Comparison of ENCODE assay signal across 8 mouse cellular contexts in genomic region chr16:3114473-3115335, GRCm38 (mm10).
DNase-seq lines count a peak whose midpoint lies in the region; ATAC-seq lines count a peak whose summit lies in the region.
"Not testable (repeated sequence)": the region's sequence is repeated elsewhere in the genome, so short reads cannot be mapped to it uniquely, and the experiment has no call there.

No protein-coding gene starts in this region.

- H3K4me2 ChIP-seq in embryonic facial prominence, embryonic 13.5 days; intestine, embryonic 15.5 days (replicated peaks): not testable (repeated sequence)

- DNase-seq in adrenal gland, adult (ENCODE audit: inconsistent age in 2 of 2, low spot score in 1 of 2): peak; percentile 53 to 77
- DNase-seq in heart, adult 18-20 months: peak; percentile 25 to 35
- peak; percentile 6 to 10 for DNase-seq in layer of hippocampus, postnatal 36 days
- DNase-seq in lung, postnatal 10 days: peak; percentile 41
- DNase-seq in ovary, postnatal 14 days (ENCODE audit: low spot score): peak; percentile 8
- DNase-seq in thymus, postnatal 25 days: peak; percentile 35

- not testable (repeated sequence) for H3K9ac ChIP-seq in embryonic facial prominence, embryonic 13.5 days; intestine, embryonic 15.5 days

- WGBS in embryonic facial prominence, embryonic 13.5 days: 42% methylated on average over 3 of the region's 3 CpGs
- WGBS in intestine, embryonic 15.5 days: 46% methylated on average over 3 of the region's 3 CpGs

- H3K27me3 ChIP-seq in embryonic facial prominence, embryonic 13.5 days; intestine, embryonic 15.5 days (replicated peaks): not testable (repeated sequence)

- not testable (repeated sequence) for H3K27ac ChIP-seq in embryonic facial prominence, embryonic 13.5 days; intestine, embryonic 15.5 days

- H3K9me3 ChIP-seq in embryonic facial prominence, embryonic 13.5 days; intestine, embryonic 15.5 days: not testable (repeated sequence)

- H3K4me1 ChIP-seq in embryonic facial prominence, embryonic 13.5 days; intestine, embryonic 15.5 days (replicated peaks): not testable (repeated sequence)

- H3K4me3 ChIP-seq in embryonic facial prominence, embryonic 13.5 days; intestine, embryonic 15.5 days (replicated peaks): not testable (repeated sequence)

- peak; percentile 95 for ATAC-seq in embryonic facial prominence, embryonic 13.5 days (ENCODE audit: insufficient number of reproducible peaks, insufficient read depth, low FRiP score, low TSS enrichment, low read depth)
- ATAC-seq in intestine, embryonic 15.5 days: peak; percentile 97

- not testable (repeated sequence) for H3K36me3 ChIP-seq in embryonic facial prominence, embryonic 13.5 days; intestine, embryonic 15.5 days

Comparison
In these comparisons a context has a peak if more than half of its experiments do, and no peak if none do; other contexts are left out.
1. DNase-seq: peak in every context shown above with its lines; median percentile 65 in adrenal gland, adult; 41 in lung, postnatal 10 days; 35 in thymus, postnatal 25 days; 30 in heart, adult 18-20 months; 8 in layer of hippocampus, postnatal 36 days; 8 in ovary, postnatal 14 days.